Mouse (Mus musculus): ENCODE measurements around the gene Pik3r2.

Gene Pik3r2

DNA sequence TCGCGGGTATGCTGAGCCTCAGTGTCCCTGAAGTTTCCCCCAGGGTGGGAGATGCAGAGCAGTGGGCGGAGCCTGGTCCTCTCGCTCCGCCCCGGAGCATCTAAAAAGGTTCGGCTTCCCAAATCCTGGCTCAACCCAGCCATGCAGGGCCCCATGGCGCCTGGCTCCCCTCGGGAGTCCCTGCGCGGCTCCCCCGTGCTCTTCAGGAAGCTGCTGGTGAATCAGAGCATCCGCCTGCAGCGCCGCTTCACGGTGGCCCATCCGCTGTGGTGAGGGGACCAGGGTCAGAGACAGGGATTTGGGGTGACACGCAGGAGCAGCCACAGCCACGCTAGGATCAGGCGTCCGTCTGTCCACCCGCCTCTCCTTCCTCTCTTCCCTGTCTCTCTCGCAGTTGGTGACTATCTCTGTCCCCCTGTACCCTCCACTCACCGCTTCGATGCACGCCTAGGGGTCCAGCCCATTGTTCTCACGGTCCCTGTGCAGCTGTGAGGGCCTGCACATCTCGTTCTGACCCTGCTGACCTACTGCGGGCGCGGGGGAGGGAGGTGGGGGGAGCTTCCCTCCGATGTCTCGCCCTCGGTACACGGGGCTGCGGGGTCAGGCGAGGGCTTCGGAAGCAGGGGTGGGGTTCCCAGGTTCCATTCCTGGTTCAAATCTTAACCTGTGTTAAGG, 33.4 kb downstream of the Pik3r2 start:
- peak; percentile 42 for DNase-seq (ENCODE audit: low read depth, low spot score)

- DNase-seq (ENCODE audit: low read depth, low spot score): no peak
Measured at GRCm38 (mm10) chr8:70742176-70742575, 34.3 kb downstream of the Pik3r2 start.

GRCm38 (mm10) chr8:70741661-70742060, 34.9 kb downstream of the Pik3r2 start:
- no peak for DNase-seq (ENCODE audit: low read depth, low spot score)

GRCm38 (mm10) chr8:70738211-70738610, 38.3 kb downstream of the Pik3r2 start:
- no peak for DNase-seq (ENCODE audit: low read depth, low spot score)

DNA sequence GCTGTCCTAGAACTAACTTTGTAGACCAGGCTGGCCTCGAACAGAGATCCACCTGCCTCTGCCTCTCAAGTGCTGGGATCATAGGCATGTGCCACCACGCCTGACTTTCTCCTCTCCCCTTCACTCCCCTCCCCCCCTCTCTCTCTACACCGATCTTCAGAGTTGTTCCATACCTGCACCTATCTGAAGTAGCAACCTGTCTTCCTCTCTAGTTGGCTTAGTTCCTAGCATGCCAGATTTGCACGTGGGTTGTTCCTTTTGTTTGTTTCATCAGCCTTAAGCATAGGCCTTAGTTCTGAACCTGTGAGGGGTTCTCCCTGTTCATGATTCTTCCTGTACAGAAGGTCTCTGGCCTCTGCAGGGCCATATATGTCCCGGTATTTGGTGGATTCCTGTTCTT, 38.8 kb downstream of the Pik3r2 start:
- DNase-seq (ENCODE audit: low read depth, low spot score): no peak

DNA sequence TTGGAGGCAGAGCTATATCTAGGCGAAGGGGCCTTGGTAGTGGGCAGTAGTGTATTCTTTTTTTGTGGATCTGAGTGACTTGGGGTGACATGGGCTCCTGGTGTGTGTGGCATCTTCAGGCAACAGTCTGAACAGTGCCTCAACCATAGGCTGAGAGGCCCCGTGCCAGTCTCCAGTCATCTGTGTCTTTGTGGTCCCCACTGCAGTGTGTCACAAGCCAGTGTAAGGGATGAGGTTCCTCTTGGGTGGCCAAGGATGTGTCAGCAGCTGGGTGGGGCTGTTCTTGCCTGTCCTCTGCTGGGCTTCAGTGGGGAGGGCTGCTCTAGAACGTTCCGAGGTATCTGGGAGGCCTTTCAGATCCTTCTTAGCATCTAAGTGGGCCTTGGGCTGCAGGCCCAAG, 45.6 kb downstream of the Pik3r2 start:
- no peak for DNase-seq (ENCODE audit: low read depth, low spot score)

GRCm38 (mm10) chr8:70729808-70730475, 46.6 kb downstream of the Pik3r2 start:
- no peak for DNase-seq (ENCODE audit: low read depth, low spot score)

- no peak for DNase-seq (ENCODE audit: low read depth, low spot score)
Measured at GRCm38 (mm10) chr8:70726721-70727120, 49.8 kb downstream of the Pik3r2 start.

DNA sequence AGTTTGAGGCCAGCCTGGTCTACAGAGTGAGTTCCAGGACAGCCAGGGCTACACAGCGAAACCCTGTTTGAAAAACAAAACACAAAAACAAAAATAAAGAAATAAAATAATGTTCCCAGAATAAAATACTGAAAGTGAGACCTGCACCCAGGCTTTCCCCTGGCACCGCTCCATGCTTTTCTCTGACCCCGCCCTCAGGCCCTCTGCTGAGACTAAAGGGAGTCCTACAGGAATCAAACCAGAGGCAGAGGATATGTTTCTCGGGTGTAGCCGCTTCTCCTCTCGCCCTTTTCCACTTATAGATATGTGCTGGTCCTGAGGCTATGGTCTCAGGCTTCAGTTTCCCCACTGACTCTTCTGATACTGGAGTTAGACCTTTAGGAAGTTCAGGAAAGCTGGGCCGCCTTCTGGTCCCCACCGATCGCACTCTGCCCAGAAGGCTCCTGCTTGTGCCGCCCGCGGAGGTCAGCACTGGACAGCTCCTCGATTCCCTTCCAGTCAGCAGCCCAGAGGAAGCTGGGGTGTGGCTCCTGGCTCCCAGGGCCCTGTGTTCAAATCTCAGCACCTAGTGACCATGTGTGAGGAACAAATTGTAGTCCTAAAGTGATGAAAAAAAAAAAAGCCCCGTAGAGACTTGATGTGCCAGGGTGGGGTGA, 50.6 kb downstream of the Pik3r2 start:
- no peak for DNase-seq (ENCODE audit: low read depth, low spot score)

- no peak for DNase-seq (ENCODE audit: low read depth, low spot score)
Measured at GRCm38 (mm10) chr8:70724216-70724615, 52.3 kb downstream of the Pik3r2 start.

- DNase-seq (ENCODE audit: low read depth, low spot score): no peak
Measured at GRCm38 (mm10) chr8:70723486-70724210, 52.9 kb downstream of the Pik3r2 start, which contains the start of gene Pde4c. TSS of gene Pde4c (plus strand) at chr8:70723720.

GRCm38 (mm10) chr8:70721601-70722000, 54.9 kb downstream of the Pik3r2 start:
- DNase-seq (ENCODE audit: low read depth, low spot score): no peak

- peak; percentile 84 for DNase-seq (ENCODE audit: low read depth, low spot score)
Measured at GRCm38 (mm10) chr8:70720739-70721138, 55.8 kb downstream of the Pik3r2 start.

- no peak for DNase-seq (ENCODE audit: low read depth, low spot score)
Measured at GRCm38 (mm10) chr8:70719796-70720270, 56.7 kb downstream of the Pik3r2 start.

DNA sequence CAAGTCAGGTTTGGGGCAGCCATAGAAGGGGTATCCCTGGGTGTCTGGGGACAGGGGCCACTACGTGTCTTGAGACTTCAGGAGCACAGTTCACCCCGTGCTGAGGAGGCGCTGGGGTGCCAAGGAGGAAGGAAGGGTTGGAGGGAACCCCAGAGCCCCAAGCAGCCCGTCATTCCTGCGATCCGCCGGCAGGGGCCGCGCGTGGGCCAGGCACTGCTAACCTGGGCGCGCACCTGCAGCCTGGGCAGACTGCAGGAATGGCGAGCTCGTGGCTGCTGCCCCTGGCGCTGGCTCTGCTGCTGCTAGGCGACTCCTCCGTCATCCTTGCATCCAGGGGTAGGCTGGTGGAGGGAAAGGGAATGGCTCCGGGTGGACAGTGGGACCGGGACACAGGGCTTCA, 58.2 kb downstream of the Pik3r2 start, which contains the start of gene Gm3336:
Gene Gm3336 (plus strand): TSS at position 247 of the 400 bp plus-strand sequence.
- peak; percentile 67 for DNase-seq (ENCODE audit: low read depth, low spot score)

Data from brain, adult 2 months (tissue).